Mouse (Mus musculus) mesoderm, embryonic 11.5 days (tissue): ENCODE results near the gene Atf7ip2.

Source experiments
- DNase-seq: peaks from one replicate; pipeline ENCODE4 v3.0.0-alpha.2; 2012; ENCODE audit warnings: low read depth, low spot score

The Atf7ip2 gene

DNA sequence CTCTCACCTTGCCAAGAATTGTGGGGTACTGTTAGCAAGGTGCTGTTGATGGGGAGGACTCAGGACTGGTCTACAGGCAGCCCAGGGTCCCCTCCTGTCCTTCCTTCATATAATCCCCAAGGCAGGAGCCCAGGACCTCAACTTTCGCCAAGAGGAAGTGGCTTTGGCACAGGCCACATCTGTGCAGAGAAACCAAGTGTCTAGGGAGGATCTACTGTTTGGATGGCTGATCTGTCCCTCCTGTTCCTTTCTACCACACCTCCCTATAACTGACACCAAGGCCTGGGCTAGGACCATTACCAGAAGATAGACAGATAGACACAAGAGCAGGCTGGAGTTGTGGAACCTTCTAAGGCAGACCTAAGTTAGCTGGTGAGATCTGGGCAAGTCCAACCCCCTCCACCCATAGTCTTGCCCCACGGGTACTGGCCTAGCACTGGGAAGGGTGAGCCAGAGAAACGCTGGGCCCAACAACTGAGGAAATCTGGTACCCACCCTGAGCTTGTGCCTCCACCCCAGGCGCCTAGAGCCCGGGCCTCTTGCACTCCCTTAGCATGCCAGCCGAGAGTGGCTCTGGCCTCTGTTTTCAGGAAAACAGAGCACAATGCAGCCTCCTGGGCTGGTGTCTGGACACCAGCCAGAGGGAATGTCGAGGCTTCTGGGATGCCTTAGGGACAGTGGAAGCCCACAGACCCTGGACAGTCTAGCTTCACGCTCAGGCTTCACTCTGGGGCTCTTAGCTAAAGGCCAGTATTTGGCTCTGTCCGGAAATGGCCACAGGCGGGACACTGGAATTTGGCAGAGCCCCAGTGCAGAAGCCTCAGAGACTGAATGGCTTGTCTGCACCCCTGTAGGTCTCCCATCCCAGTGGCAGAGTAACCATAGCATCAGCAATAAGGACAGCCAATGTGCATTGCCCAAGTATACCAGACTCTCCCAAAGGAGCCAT, 105.5 kb downstream of the Atf7ip2 start:
- DNase-seq: no peak

DNA sequence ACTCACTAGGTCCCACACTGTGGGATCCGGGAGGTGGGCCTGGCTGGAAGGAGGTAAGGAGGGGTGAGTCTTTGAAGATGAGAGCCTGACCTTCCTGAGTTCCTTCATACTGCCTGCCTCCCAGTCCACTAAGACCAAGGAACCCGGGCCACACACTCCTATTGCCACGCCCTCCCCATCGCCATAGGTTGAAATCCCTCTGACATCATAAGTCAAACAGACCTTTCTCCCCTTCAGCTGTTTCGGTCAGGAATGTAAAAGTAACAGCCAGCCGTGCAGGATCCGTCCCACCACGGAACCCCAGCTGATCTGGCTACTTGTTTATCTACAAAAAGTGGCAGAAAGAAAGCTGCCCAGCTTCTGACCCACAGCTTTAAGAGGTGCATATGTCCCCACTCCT, 107.1 kb downstream of the Atf7ip2 start:
- DNase-seq: no peak

DNA sequence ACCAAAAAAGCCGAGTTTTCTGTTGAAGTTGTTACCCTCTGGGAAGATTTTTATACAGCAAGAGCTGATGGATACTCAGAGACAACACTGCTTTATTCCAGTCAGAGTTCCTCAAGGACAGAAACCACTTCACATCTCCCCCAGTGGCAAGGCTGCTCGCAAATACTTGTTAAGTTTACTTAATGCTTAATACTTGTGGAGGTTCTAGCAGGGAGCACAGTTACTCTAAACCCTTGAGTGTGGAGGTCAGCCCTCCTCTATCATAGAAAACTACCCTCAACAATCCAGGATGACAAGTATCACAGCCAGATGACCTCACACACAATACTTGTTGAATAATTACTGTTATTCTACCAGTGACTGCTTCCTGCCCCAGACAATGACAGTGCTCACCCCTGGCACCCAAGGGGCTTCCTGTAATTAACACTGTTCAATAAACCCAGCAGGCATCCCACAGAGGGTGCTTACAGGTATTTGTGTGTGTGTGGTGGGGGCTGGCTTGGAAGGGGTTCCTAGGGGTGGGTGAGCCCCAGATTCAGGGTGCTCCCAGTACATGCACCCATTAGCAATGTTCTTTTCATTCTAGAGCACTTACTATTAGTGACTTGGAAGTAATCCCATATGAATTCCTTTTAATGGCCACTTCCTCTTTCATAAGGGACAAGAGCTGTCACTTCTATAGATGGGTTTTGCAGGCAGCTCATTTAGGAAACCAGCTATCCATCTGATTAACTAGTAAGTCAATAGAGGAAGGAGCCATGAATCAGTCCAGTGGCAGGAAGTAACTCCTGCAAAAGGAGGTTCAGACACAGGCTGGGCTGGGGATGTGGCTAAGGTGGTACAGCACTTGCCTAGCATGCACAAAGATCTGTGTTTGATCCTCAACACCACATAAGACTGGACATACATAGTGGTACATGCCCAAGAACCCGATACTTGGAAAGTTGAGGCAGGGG, 108.0 kb downstream of the Atf7ip2 start:
- DNase-seq: no peak
